Mouse (Mus musculus): ENCODE measurements at regions not wholly inside any gene's neighbourhood (a gene's known extent, or its start where the extent isn't known, plus 50 kb on each side); places are given as distances from the start of the nearest gene placed in this dataset.

GRCm38 (mm10) chr1:133482891-133483290 is 58.7 kb upstream of the Sox13 start:
- TF ChIP-seq MYB (IDR thresholded peaks at IDR 0.05; ENCODE audit: low read depth, low read length) (no peak), POLR2AphosphoS5 (IDR thresholded peaks at IDR 0.05; ENCODE audit: borderline replicate concordance, low read depth, low read length) (no peak), MEF2A (IDR thresholded peaks at IDR 0.05; ENCODE audit: extremely low read depth, insufficient replicate concordance, low read depth, low read length, poor library complexity, severe bottlenecking) (no peak), GABPA (IDR thresholded peaks at IDR 0.05; ENCODE audit: low read depth, low read length) (no peak), MYC (IDR thresholded peaks at IDR 0.05; ENCODE audit: low read depth, low read length) (no peak), MAFK (IDR thresholded peaks at IDR 0.05; ENCODE audit: borderline replicate concordance, low read depth, low read length) (no peak), POLR2A (IDR thresholded peaks at IDR 0.05; ENCODE audit: control insufficient read depth in 1 of 2, insufficient read depth in 1 of 2, low read depth in 1 of 2, low read length in 2 of 2, poor library complexity in 1 of 2) (no peak), POLR2AphosphoS2 (IDR thresholded peaks at IDR 0.05; ENCODE audit: low read length) (no peak), ZC3H11A (IDR thresholded peaks at IDR 0.05; ENCODE audit: low read depth, low read length) (no peak), RCOR1 (IDR thresholded peaks at IDR 0.05; ENCODE audit: low read depth, low read length) (no peak), MXI1 (IDR thresholded peaks at IDR 0.05; ENCODE audit: low read depth, low read length) (no peak), ETS1 (IDR thresholded peaks at IDR 0.05; ENCODE audit: low read depth, low read length) (no peak)
- DNase-seq (ENCODE audit: low read depth, low spot score) = no peak
- no peak overlapping the region for H3K4me3 ChIP-seq (ENCODE audit: control insufficient read depth in 1 of 2, insufficient read depth in 1 of 2, low read depth in 2 of 2, low read length in 2 of 2)
- no peaks in the 10 kb centered on the region for H3K9me3 ChIP-seq (replicated peaks; ENCODE audit: insufficient read depth, low read length)
- no peaks in the 10 kb centered on the region for H3K36me3 ChIP-seq (ENCODE audit: control insufficient read depth in 1 of 2, insufficient read depth in 2 of 2, low read length in 2 of 2)
- no peaks in the 10 kb centered on the region for H3K79me2 ChIP-seq (ENCODE audit: control insufficient read depth, insufficient read depth, low read length, poor library complexity)
- peaks cover 1 to 3% of the 10 kb centered on the region in 2 experiments; a peak in 3 of 4 replicates for H3K27me3 ChIP-seq (ENCODE audit: control insufficient read depth in 1 of 2, insufficient read depth in 2 of 2, low read length in 2 of 2)
- no peak overlapping the region for H3K9ac ChIP-seq (ENCODE audit: control insufficient read depth, low read depth, low read length, poor library complexity, severe bottlenecking)
- no peak overlapping the region for H3K27ac ChIP-seq (ENCODE audit: control insufficient read depth, low read depth, low read length)
- H3K4me1 ChIP-seq (ENCODE audit: control insufficient read depth in 1 of 2, insufficient read depth in 2 of 2, low read length in 2 of 2) = no peaks in the 10 kb centered on the region

GRCm38 (mm10) chr1:133474546-133474945 is 50.4 kb upstream of the Sox13 start:
- no peak for TF ChIP-seq RCOR1 (IDR thresholded peaks at IDR 0.05; ENCODE audit: low read depth, low read length)
- no peak for TF ChIP-seq HCFC1 (IDR thresholded peaks at IDR 0.05; ENCODE audit: low read depth, low read length)
- no peak for TF ChIP-seq CTCF (IDR thresholded peaks at IDR 0.05 in 2 of 3, conservative IDR thresholded peaks at IDR 0.05 in 1 of 3; ENCODE audit: control insufficient read depth in 1 of 3, insufficient read depth in 1 of 3, low read depth in 2 of 3, low read length in 3 of 3, poor library complexity in 1 of 3, severe bottlenecking in 1 of 3)
- no peak for TF ChIP-seq USF2 (IDR thresholded peaks at IDR 0.05; ENCODE audit: borderline replicate concordance in 1 of 2, insufficient read depth in 1 of 2, low read depth in 1 of 2, low read length in 2 of 2)
- TF ChIP-seq ELF1 (IDR thresholded peaks at IDR 0.05; ENCODE audit: low read depth, low read length) = no peak
- no peak for TF ChIP-seq NRF1 (IDR thresholded peaks at IDR 0.05; ENCODE audit: insufficient read depth, low read depth, low read length, poor library complexity, severe bottlenecking)
- TF ChIP-seq ETS1 (IDR thresholded peaks at IDR 0.05; ENCODE audit: low read depth, low read length) = no peak
- no peak for TF ChIP-seq TCF12 (IDR thresholded peaks at IDR 0.05; ENCODE audit: low read depth, low read length)
- DNase-seq (ENCODE audit: low read depth, low spot score) = no peak
- Histone ChIP-seq H3K4me3 (ENCODE audit: control insufficient read depth in 1 of 2, insufficient read depth in 1 of 2, low read depth in 2 of 2, low read length in 2 of 2) (no peak overlapping the region), H3K4me1 (ENCODE audit: control insufficient read depth in 1 of 2, insufficient read depth in 2 of 2, low read length in 2 of 2) (no peaks in the 10 kb centered on the region), H3K27me3 (ENCODE audit: control insufficient read depth in 1 of 2, insufficient read depth in 2 of 2, low read length in 2 of 2) (no peaks in the 10 kb centered on the region), H3K36me3 (ENCODE audit: control insufficient read depth in 1 of 2, insufficient read depth in 2 of 2, low read length in 2 of 2) (no peaks in the 10 kb centered on the region), H3K9me3 (replicated peaks; ENCODE audit: insufficient read depth, low read length) (no peaks in the 10 kb centered on the region), H3K9ac (ENCODE audit: control insufficient read depth, low read depth, low read length, poor library complexity, severe bottlenecking) (no peak overlapping the region), H3K79me2 (ENCODE audit: control insufficient read depth, insufficient read depth, low read length, poor library complexity) (no peaks in the 10 kb centered on the region), H3K27ac (ENCODE audit: control insufficient read depth, low read depth, low read length) (no peak overlapping the region)
